Mouse (Mus musculus) layer of hippocampus, adult 11-12 months (tissue): ENCODE measurements around the gene Nsl1.

Experiments
- DNase-seq: peaks from one replicate; pipeline ENCODE4 v3.0.0; 2022; ENCODE audit warnings: low spot score

The Nsl1 gene

DNA sequence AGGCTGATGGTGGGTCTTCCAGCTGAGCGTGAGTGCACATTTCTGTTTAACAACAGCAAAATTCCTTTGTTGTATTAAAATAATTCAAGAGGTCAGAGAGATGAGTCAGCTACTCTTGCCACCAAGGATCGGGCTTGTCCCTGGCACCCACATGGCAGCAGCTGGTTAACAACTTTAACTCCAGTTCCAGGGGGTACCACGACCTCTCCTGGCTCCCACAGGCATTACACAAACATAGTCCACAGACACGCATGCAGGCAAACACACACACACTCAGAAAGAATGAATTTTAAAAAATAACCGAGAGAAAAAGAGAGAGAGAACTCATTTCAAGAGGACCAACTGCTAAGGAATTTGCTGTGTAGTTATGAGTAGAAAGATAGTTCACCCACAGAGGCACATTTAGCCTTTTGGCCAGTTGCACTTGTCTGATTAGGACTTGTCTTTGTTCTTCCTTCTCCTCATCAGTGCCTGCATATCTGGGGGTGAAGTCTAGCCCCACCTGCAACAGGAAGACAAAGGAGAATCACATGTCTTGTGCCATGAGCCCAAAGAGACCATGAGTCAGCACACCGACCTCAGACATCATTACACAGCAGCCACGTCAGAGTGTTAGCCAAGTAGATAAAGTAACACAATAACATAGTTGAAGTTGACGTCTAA, 7.8 kb upstream of the Nsl1 start:
- no peak for DNase-seq

DNA sequence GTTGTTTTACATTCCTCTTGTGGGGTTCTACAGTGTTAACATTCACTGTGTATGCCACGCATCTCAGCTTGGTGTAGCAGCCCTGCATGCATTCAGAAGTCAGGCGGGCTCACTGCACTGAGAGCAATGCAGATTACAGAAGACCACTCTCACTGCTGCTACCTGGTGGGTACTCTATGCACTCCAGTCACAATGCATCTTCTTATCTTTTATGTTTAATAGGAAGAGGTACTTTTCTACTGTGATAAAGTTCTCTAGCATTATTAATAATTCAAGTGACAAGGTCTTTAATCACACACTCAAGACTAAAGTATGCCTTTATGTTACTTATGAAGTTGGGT, 7.3 kb upstream of the Nsl1 start:
- DNase-seq, result no peak

DNA sequence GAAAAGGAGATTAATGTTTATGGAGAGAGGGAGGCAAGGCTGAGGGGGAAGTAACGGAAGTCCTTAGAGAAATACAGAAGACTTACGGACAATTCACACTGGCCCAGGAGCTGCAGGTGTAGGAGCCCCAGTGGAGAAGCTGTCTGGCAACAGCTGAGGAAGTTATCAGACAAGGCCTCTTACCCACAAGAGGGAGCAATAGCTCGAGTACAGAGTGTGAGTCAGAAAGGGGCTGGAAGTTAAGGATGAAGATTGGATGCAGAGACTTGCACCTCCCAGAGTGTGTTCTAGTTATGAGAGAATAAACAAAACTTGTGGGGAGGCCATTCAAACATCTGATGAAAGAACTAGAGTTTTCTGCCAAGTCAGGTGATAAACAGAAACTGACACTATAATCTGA, 5.4 kb upstream of the Nsl1 start:
- DNase-seq, result no peak

DNA sequence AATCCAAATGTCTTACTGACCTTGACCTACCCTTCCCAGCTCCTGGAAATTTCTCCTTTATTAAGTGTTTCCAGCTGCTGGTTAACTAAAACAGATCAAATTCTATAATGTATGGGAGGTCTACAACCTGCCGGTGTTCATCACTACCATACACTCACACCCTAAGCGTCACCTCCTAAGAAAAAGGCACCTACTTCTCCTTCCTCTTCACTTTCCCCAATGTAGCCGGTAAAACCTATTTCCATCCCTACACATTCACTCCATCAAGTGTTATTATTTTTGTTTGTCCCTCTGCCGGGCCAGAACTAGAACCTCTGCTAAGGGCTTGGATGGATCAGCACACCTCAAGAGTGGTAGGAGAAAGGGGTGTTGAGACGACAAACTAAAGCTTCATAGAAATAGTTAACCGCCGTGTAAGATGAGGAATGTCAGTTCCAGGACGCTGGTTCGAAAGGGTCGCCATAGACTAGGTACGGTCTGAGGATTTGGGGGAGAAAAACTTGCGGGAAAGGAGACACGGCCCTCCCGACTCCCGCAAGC, 501 bp upstream of the Nsl1 start:
- DNase-seq, result no peak

DNA sequence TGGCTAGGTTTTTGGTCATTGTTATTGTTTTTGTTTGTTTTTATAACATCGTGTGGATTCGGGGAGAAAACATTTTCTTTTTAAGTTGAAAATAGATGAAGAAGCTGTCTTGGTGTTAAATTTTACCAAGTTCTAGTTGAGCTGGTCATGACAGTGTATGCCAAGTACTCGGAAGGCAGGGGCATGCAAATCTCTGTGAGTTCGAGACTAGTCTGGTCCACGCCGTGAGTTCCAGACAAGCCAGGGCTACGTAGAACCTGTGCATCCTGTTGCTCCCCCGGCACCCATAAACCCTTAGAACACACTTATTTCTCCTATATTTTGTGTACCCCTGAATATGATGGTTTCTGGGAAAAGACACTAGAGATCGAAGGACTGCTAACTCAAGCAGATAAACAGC, 888 bp downstream of the Nsl1 start:
- DNase-seq, result no peak

DNA sequence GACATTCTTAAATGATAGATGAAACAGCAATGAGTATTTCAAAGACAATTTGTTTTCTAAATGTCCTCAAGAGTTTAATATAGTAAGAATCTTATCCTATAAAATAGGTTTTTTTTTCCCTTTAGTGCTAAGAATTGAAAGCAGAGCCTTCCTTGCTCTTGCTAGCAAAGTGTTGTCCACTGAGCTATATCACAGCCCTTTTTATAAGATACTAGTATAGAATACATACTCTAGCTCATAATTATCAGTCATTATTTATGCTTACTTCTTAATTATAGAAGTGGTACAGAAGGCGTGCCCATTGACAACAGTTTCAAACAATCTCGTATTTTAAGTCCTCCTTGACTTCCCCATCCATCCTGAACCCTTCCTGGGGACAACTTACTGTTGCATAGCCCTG, 1.7 kb downstream of the Nsl1 start:
- no peak for DNase-seq

DNA sequence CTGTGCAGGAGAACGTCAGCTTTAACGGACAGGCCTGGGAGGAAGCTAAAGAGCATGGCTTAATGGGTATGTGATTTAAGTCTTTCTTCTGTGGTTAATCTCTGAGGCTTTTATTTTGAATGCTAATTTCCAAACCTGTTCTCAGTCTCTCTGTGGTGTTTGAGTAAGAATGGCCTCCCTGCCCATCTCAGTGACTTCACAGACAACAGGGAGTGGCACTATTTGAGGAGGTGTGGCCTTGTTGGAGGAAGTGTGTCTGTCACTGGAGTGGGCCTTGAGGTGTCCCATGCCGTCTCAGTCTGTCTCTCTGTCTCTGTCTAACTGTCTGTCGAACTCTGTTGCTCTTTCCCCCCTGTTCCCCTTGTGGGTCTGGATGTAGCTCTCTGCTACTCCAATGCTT, 2.4 kb downstream of the Nsl1 start:
- DNase-seq, result no peak

DNA sequence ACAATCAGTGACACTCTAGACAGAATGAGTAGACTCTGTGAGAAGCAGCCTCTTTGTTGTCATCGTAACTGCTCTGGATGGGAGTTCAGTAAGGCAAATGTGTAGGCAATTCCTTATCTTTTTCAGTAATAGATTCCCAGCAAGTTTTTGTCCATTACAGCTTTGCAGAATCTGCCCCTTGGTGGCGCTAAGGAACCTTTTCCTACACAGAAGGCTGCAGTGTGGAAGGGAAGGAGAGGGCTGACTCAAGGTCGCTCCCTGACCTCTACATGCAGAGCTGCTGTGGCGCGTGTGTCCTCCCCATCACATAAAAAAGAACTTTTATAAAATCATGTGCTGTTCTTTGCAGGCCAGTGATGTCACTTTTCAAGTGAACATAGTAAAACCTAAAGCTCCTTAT, 5.6 kb downstream of the Nsl1 start:
- DNase-seq, result no peak

DNA sequence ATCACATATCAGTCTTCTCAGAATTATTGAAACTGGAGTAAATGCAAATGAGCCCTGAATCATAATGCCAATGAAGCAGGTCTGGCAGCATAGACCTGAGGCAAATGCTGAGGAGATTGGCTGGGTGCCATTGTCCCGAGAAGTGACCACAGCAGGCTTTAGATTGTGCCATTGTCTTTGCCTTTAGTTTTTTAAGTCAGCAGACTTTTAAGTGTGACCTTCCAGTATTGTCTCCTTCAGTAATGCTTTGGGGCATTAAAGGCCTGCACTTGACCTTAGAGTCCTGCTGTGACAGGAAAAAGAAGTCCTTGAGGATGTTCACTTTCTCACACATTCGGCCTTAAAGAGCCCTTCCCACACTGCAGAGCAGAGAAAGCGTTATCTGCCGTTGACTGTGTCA, 7.4 kb downstream of the Nsl1 start:
- no peak for DNase-seq

DNA sequence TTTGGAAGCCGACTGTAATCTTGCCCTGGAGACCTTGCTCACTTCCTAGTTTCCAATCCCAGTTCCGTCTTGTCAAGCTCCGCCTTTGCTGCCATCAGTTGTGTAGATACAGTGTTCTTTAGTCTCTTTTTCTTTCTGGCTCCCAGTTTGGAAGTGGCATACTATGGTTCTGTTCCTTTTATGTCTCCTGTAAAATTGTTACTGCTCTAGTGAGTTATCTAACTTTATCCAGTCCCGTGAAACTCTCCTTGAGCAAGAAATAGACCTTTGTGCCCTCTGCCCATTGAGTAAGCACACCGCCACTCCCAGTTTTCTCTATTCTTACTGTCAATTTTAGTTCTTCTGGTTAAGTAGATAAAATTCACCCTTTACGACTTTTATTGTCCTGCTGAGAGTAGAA, 8.8 kb downstream of the Nsl1 start:
- no peak for DNase-seq

DNA sequence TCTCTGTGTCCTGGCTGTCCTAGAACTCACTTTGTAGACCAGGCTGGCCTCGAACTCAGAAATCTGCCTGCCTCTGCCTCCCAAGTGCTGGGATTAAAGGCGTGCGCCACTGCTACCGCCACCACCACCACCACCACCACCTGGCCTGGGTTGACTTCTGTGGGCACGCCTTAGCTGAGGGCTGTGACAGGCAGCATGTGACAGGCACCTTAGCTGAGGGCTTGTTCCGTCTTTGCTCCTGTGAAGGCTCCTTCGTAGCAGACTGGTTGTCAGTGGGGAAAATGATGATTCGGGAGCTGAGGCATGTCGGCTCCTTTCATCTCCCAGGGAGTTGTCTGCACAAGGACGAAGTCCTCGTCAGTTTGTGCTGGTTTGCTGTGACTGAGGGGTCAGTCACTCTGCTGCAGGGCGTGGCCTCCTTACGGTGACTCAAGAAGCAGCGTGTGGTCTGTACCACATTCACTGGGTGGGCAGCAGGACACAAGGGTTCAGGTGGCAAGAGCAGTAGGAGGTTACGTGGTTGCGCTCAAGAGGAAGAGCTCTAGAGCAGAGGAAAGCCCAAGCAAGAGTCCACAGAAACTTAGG, 9.6 kb downstream of the Nsl1 start:
- DNase-seq, result no peak

DNA sequence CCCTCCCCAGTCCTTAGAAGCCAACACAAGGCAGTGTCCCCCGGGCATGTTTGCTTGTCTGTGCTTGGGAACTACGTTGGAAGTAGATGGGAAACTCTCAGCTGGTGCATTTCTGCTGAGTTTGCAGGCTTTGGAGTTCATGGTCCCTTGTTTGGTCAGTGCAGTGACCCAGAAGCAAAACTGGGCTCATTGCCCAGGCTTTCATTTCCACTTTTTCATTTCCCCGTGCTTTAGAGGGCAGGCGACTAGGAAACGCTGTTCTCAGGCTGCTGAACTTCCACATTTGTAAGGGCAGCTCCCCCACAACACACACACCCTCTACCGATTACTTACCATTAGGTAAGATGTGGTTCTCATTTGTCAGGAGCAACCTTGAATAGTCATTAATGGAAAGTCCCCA, 10.2 kb downstream of the Nsl1 start:
- peak; percentile 69 for DNase-seq

DNA sequence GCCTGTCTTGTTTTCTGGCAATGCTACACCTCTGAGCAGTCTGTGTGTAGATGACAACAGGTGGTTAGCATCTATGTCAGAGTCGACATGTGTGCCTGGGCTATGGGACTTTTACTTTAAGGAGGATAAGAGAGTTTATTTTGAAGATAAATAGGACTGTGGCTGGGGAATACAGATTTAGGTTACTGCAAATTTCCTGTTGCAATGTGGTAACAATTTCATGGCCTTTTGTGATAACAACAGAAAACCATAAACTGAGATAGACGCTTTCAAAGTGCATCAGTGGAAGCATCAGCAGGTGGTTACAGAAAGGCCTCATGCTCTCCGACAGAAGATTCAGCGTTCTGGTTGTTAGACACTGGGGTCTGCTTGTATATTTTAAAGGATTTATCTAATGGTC, 10.7 kb downstream of the Nsl1 start:
- no peak for DNase-seq

DNA sequence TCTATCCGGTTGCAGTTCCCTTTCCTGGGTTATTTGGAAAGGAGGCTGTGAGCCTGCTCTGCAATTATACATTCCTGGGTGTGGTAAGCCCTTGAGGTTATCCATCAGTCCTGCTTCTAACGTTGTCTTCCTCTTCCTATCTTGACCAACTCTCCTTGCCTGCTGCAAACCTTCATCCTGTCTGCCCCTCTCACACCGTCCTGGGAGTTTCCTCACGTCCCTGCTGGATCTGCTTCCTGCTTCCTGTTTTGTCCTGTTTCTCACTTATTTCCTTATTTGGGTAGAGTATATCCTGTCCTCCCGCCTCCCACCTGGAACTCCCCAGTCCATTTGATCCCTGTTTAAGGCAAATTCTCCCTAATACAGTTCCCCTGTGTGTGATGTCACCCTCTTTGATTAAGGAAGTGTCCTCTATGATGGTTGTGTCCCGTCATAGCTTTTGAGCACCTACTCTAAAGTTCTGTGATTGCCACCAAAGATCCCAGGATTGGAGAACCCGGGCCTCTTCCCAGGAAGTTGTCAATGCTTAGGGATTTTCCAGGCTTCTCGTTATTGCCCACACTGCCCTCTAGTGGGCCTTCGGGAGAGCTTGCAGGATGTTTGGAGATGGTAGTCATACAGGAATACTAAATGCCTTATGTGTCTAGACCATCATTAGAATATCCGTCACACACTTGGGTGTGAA, 12.5 kb downstream of the Nsl1 start:
- DNase-seq, result peak; percentile 49

DNA sequence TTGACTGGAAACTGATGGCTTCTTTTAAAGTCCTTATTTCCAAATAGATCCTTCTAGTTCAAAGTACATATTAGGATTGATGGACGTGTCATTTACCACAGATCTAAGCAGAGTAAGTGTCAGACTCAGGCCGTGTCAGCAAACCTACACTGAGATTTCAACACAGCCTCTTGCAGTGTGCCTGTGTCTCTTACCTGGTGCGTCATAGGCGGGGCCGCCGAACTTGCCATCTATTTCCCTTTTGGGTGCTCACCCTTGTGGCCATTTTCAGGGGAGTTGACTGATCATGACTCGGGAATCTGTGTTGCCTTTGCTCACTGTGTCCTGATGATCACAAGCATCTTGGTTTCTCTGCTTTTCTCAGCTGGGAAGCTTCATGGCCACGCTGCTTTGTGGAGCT, 20.4 kb downstream of the Nsl1 start:
- DNase-seq, result no peak

DNA sequence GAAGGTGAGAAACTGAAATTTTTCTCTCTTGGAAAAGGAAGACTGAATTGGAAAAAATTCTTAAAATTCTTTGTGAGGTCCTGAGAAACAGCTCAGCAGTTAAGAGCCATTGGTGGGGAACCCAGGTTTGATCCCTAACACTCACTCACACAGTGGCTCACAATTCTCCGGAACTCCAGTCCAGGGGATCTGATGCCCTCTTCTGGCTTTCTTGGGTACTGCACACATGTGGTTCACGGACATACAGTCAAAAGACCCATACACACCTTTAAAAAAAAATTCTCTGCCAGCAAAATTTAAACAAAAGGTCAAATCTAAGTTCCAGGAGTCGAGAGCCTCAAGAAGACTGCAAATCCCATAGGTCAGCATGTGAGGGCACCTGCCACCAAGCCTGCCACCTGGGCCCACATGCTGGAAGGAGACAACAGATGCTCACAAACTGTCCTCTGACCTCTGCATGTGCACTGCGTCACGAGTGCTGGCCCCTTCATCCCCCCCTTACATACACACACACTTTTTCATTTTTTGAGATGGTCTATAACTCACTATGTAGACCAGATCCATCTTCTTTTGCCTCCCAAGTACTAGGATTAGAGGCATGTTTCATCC, 22.2 kb downstream of the Nsl1 start:
- peak; percentile 77 for DNase-seq

DNA sequence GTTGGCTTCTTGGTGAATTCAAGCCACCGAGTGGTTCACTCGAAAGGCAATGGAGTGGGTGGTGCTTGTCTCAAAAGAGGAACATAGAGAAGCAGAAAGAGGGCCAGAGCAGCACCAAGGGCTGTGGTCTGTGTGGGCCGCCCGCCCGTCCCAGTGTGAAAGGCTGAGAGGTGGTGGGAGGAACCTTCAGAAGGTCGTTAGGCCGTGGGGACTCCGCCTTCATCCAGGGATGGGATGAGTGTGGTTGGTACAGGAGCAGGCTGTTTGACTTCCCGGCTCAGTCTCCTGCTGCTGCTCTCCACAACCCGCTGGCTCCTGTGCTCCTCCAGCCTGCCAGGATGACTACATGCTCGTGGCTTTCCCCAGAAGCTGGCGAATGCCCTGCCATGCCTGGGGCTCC, 22.8 kb downstream of the Nsl1 start:
- DNase-seq, result no peak

DNA sequence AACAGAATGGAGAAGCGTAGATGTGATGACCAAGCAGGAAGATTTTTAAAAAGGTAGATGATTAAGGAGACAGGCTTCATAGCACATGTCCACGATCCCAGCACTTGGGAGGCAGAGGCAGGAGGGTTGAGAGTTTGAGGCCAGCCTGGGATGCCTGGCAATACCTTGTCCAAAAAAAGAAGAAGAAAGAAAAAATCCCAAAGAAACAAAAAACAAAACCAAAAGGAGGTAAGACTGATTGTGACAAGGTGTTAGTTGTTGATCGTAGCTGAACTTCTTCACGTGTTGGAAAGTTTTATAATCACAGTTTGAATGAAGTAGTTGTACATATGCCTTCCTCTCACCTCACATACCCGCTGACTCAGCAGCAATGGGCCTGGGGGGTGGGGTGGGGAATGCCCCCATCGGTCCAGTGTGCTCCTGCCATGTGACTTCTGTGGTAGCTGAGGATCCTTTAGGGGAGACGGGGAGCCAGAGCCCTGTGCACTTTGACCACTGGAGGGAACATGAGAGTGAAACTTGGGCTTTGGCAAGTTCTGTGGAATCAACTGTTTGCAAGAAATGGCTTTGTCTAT, 23.6 kb downstream of the Nsl1 start:
- no peak for DNase-seq

DNA sequence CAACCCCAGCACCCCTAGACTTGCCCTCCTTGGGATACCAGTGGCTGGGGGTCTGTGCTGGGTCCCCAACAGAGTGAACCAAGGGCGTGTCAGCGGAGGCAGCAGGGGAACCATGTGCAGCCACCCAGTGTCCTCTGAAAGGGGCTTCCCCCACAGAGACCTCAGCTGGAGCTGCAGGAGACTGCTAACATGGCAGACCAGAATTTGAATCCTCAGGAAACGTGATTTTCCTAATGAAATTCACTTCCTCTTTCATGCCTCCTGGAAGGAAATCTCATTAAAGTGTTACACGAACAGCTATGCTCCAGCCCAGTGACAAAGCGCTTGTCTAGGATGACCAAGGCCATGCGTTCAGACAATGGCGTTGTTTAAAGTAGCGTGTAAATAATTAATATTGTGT, 24.1 kb downstream of the Nsl1 start:
- DNase-seq, result no peak

DNA sequence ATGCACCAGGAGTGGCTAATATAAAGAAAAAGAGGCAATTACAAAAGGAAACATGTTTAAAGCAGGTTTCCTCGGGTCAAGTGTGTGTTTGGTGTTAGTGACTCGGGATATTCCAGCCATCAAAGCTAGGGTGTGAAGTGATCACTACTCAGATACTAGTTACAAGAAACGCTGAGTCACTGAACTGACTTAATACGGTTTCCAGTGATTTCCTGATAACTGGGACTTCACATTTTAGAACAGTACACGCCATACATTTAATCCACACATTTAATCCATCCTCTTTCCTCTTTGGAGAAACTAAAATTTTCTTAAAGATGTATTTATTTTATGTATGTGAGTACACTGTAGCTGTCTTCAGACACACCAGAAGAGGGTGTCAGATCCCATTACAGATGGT, 25.1 kb downstream of the Nsl1 start:
- no peak for DNase-seq

DNA sequence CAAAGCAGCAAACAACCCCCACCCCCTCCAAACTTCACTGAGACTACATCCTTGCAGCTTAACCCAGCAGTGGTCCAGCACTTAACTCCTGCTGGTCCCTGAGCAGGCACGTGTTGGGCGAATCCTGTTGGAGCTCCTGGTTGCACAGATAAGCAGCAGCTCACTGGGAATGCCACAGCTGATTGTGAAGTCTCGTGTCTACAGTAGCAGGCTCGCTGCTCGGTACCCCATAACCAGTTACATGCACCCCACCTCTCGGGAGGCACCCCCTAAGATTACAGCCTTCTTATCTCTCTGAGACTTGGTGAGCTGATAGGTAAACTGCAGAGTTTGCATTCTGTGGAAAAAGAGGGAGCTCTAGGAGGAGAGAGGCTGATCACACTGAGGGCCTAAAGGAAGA, 26.5 kb downstream of the Nsl1 start:
- no peak for DNase-seq

DNA sequence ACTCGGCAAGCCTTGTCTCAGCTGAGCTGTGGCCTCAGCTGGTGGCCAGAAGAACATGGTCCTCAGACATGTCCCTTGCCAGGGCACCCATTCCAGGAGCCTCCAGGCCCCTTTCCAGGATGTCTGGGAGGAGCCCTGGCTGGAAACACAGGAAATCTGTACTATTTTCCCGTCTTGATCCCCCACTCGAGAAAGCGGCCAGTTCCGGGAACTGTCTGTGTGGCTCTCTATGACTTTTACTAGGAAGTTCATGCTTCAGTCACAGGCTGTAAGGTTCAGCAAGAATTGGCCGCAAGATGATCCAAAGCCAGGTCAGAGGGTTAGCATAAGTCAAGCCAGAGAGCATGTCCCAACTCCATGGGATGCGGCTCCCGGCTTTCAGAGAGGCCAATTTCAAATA, 29.2 kb downstream of the Nsl1 start:
- no peak for DNase-seq

DNA sequence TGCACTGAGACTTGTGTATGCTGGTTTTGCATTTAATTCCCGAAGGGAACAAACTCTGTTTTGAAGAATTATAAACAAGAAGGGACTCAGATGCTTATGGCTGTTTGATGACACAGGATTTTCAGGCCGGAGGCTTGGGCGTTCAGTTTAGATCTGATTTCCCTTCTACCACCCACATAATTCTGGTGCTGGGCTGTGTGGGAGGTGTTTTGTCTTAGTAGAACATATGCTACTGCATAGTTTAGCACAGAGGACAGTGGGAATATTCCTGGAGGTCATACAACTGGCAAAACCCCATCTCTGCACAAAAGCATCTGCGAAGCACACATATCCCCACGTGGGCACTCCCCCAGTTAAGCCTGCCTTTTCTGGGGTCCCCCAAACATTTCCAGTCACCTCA, 30.8 kb downstream of the Nsl1 start:
- peak; percentile 58 for DNase-seq
